Mouse (Mus musculus) macrophage (primary cell): Measurements from ENCODE around the gene Maneal. TPM values are rescaled to one million over a fixed set of nuclear protein-coding genes. Genes with fewer than 3 reads are reported as not detected.

Experiments used
- H3K27ac ChIP-seq: fragments of 350-480 bp; formaldehyde crosslinking; 2 replicates; pipeline ENCODE4 v1.9.0; 2021
- H3K36me3 ChIP-seq: fragments of 350-480 bp; formaldehyde crosslinking; 2 replicates; pipeline ENCODE4 v1.9.0; 2021; ENCODE audit errors: inconsistent target
- H3K4me3 ChIP-seq: fragments of 350-480 bp; formaldehyde crosslinking; 2 replicates; pipeline ENCODE4 v1.9.0; 2021; ENCODE audit errors: inconsistent target
- H3K79me2 ChIP-seq: fragments of 350-480 bp; formaldehyde crosslinking; 2 replicates; pipeline ENCODE4 v1.9.0; 2021; ENCODE audit errors: inconsistent target
- WGBS: methylation state at CpG from one replicate; pipeline ENCODE4 v1.1.7; 2026; ENCODE audit warnings: inconsistent platforms; ENCODE audit not compliant: missing documents; 5-methylcytosine and 5-hydroxymethylcytosine counted together
- polyA plus RNA-seq: library from polyadenylated mRNA; stranded (reverse); fragments of 250-400 nt; gene quantifications from 3 replicates; pipeline ENCODE4 v1.2.4, GENCODE M21; 2018; ENCODE audit warnings: inconsistent platforms
- total RNA-seq, 78 experiments: library from RNA; depleted of rRNA; stranded (reverse); fragments of 250-400 nt; gene quantifications; 1 replicate in 9 of 78; 2 replicates in 24 of 78; 3 replicates in 43 of 78; 4 replicates in 2 of 78; pipeline ENCODE4 v1.2.4; 2018; ENCODE audit warnings: inconsistent platforms in 56 of 78

Maneal gene
- not detected for total RNA-seq (2018; cell fraction: chromatin; rRNA removed)
- under 1 TPM in 14 of 26 experiments, not detected in 12; 0.03 to 0.35 (median 0.20) TPM for total RNA-seq (2018; cell fraction: cytosol; rRNA removed)
- total RNA-seq (2018; cell fraction: nucleus; rRNA removed): under 1 TPM in 8 of 26 experiments, not detected in 18; 0.24 to 0.64 (median 0.30) TPM
- polyA plus RNA-seq: 0.18 to 0.49 TPM (median 0.26 TPM) in 3 replicates

DNA sequence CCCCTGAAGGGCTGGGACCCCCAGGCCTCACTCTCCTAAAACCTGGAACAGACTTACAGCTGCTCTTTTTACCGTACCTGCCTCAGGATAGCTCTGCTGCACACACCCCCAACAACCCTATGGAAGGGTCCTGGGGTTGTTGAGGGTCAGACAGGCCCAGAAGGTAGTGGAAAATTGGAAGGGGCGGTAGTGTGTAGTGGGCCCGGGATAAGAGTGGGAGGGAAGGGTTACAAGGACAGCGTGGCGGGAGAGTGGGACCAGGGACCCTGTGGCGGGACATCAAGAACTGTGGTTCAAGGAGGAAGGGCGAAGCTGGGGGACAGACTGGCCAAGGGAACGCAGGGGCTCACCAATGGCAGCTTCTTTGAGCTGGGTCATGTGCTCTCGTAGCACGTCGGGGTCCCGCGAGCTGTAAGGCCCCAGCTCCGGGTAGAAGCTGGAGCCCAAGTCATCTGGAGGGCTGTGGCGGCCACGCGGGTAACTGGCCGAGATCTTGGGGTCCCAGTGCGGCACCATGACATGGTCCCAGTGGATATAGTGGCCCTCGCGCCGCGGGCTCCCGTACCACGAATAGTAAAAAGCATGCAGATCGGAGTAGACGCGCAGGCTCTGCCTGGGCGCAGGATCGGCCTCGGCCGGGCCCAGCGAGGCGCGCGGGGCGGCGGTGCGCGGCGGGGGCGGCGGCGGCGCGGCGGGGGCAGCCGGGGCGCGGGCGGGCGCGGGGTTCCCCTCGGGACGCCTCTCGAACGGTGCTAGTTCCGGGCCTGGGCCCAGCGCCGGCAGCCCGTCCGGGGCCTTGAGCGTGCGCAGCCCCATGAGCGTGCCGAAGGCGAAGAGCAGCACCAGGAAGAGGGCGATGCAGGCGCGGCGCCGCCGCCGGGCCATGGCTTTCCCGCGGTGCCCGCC, at the start of gene Maneal:
Maneal (minus strand) TSS at position 889 of the 906 bp plus-strand sequence.
- Histone ChIP-seq H3K79me2 (no peaks in the 10 kb centered on the region), H3K27ac (no peak within 1 kb of the TSS), H3K4me3 (no peak within 1 kb of the TSS), H3K36me3 (peaks cover under 1% of the 10 kb centered on the region; the same call in 1 of the 2 replicates)
- 11% methylated on average over 42 of the region's 77 CpGs for WGBS

DNA sequence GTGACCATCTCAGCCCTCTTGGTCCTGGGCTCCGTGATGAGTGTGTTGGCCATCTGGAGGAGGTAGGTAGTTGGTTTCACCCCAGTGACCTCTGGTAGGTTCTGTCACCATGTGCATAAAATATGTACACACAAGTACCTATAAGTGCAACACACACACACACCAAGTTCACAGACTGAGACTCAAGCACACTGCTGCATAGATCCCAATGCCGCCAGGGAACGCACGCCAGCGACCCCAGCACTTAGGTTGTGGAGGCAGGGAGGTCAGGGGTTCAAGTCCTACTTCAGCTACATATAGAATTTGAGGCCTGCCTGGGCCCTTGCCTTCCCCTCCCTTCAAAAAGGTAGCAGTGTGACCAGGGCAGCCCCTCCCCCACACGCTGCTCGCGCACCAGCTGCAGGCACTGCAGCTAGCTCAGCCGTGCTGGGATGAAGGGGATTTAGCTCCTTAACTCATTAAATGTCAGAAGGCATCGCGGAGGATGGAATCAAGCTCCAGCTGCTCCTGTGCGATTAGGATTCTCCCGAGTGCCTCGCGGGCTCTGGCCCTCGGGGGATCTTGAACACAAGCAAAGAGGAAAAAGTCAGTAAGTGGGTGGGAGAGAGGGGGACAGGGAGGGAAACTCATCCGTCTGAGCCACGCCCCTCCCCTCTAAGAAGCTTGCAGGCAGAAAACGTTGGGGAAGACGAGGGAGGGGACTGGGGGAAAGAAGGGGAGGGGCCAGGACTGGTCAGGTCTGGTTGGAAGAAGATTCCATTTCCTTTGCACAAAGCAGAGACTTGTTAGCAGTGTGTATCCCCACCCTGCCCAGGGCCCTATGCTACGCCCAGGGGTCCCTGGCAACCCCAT, 44.2 kb upstream of the Maneal start:
- Histone ChIP-seq H3K79me2 (no peaks in the 10 kb centered on the region), H3K4me3 (no peak overlapping the region), H3K36me3 (no peaks in the 10 kb centered on the region), H3K27ac (no peak overlapping the region)
- WGBS: 27% methylated on average over 21 of the region's 21 CpGs

DNA sequence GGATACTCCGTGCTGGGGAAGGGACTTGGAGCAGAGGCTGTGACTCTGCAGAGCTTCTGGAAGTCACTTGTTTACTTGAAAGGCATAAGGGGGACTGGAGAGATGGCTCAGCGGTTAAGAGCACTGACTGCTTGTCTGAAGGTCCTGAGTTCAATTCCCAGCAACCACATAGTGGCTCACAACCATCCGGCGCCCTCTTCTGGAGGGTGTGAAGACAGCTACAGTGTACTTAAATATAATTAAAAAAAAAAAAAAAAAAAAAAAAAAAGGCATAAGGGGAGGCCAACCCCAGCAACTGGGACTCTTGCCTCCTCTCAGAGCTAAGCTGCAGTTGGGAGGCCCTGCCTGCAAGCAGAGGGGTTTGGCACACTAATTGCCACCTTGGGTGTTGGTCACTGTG, 43.4 kb upstream of the Maneal start:
- WGBS: 56% methylated on average over 4 of the region's 4 CpGs
- no peak overlapping the region for H3K4me3 ChIP-seq
- no peaks in the 10 kb centered on the region for H3K36me3 ChIP-seq
- H3K79me2 ChIP-seq: no peaks in the 10 kb centered on the region
- H3K27ac ChIP-seq: no peak overlapping the region

DNA sequence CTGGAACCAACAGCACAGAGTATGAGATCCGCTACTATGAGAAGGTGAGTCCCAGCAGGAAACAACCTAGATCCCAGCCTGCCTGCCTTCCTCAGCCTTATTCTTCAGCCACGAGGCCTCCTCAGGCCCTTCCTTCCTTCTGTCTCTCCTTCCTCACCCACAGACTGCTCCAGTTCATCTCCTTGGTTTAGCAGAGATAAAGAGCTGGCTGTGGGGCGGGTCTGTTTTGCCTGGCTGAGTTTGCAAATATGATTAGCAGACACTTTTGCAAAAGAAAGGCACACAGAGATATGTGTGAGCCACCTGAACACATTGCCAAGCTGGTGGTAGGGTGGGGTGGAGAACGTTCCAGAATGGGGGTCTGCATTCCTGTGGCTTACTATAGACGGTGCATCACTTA, 37.9 kb upstream of the Maneal start:
- no peaks in the 10 kb centered on the region for H3K36me3 ChIP-seq
- no peak overlapping the region for H3K27ac ChIP-seq
- 70% methylated on average over 5 of the region's 5 CpGs for WGBS
- H3K79me2 ChIP-seq: no peaks in the 10 kb centered on the region
- H3K4me3 ChIP-seq: no peak overlapping the region

DNA sequence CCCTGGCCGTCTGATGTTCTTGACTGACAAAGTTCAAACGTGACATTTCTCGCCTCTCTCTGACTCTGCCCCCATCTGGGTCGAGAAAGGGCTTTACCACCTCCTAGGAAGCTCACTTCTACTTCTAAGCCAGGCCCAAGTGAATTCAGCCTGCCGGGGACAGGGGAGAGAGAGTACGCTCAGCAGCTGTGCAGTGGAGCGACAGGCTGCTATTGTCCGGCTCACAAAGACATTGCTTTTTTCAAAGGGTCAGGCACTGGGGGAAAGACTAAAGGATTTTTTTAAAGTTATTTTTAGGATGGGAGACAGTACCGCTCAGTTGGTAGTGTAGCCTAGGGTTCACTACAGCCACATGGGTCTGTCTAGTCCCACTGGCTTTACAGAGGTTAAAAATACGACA, 36.5 kb upstream of the Maneal start:
- WGBS: 78% methylated on average over 10 of the region's 10 CpGs
- Histone ChIP-seq H3K79me2 (no peaks in the 10 kb centered on the region), H3K4me3 (no peak overlapping the region), H3K27ac (no peak overlapping the region), H3K36me3 (no peaks in the 10 kb centered on the region)

DNA sequence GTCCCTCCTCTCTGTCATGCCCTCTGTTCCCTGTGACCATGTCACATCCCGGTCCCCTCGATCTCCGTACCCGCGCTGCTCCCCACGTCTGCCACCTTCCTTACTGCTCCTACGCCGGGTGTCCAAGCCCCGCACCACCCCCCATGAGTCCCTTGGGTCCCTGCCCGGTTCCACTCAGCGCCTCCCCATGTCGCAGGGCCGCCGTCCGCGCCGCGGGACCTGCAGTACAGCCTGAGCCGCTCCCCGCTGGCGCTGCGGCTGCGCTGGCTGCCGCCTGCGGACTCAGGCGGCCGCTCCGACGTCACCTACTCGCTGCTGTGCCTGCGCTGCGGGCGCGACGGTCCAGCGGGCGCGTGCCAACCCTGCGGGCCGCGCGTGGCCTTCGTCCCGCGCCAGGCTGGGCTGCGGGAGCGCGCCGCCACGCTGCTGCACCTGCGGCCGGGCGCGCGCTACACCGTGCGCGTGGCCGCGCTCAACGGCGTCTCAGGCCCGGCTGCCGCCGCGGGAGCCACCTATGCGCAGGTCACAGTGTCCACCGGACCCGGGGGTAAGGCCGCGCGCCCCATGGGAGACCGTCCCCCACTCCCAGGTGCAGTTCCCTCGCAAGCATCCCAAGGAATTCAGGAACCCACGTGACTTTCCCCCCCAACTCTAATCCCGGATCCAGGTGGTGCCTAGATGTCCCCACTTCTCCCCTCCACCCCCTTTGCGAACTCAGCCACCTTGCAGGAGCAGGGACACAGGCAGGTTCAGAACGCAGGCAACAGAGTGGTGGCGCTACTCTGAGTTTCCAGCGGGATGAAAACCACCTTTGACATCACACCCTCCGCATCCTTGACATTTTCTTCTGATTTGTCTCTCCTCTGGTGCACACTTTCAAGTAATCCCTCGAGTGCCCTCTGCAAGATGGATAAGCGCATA, 32.8 kb upstream of the Maneal start:
- H3K36me3 ChIP-seq: no peaks in the 10 kb centered on the region
- no peaks in the 10 kb centered on the region for H3K79me2 ChIP-seq
- H3K4me3 ChIP-seq: no peak overlapping the region
- WGBS: 3% methylated on average over 76 of the region's 83 CpGs
- H3K27ac ChIP-seq: no peak overlapping the region

DNA sequence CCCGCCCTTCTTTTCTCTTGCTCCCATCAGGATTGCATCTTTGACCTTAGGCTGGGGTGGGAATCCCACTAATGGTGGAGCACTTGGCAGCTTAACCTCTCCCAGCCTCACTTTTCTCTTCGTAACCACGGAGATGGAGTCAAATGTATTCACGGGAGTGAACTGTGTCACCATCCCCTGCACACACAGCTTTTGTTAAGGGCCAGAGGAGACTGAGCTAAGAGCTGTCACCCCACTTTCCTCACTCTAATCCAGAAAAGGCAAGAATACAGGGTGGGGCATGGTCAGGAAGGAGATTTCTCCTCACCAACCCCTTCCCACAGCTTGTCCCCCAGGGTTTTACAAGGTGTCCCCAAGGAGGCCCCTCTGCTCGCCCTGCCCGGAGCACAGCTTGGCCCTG, 31.8 kb upstream of the Maneal start:
- 57% methylated on average over 6 of the region's 6 CpGs for WGBS
- Histone ChIP-seq H3K79me2 (no peaks in the 10 kb centered on the region), H3K36me3 (no peaks in the 10 kb centered on the region), H3K4me3 (no peak overlapping the region), H3K27ac (no peak overlapping the region)

DNA sequence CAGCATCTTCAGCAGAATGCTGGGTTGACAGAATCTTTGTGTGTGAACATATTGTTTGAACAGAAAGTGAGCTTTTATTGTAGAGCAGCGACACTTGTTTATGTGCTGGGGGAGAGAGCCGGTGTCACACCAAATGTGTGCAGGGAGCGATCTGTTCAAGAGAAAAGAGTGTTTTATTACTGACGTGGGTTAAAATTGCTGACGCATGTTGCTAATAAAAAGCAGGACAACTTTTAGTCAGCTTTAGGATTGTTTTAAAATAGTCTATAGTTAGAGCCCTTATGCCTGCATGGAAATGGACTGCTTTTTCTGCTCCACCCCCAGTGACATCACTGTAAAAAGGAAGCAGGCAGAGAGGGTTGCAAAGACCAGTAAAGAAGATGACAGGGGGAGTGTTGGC, 28.9 kb upstream of the Maneal start:
- Histone ChIP-seq H3K4me3 (no peak overlapping the region), H3K79me2 (no peaks in the 10 kb centered on the region), H3K27ac (no peak overlapping the region), H3K36me3 (no peaks in the 10 kb centered on the region)
- 74% methylated on average over 5 of the region's 5 CpGs for WGBS

DNA sequence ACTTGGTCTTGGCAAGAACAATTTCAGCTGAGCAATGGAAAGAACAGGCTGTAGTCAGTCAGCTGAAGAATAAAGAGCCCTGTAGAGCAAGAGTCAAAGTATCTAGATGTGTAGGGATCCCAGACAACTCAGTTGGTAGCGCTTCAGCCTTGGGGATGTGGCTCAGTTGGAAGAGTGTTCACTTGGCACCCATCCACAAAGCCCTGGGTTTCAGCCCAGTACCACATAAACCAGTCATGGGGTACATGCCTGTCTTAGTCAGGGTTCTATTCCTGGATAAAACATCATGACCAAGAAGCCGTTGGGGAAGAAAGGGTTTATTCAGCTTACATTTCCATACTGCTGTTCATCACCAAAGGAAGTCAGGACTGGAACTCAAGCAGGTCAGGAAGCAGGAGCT, 28.0 kb upstream of the Maneal start:
- Histone ChIP-seq H3K79me2 (no peaks in the 10 kb centered on the region), H3K27ac (no peak overlapping the region), H3K4me3 (no peak overlapping the region), H3K36me3 (no peaks in the 10 kb centered on the region)
- 97% methylated on average over 2 of the region's 2 CpGs for WGBS

DNA sequence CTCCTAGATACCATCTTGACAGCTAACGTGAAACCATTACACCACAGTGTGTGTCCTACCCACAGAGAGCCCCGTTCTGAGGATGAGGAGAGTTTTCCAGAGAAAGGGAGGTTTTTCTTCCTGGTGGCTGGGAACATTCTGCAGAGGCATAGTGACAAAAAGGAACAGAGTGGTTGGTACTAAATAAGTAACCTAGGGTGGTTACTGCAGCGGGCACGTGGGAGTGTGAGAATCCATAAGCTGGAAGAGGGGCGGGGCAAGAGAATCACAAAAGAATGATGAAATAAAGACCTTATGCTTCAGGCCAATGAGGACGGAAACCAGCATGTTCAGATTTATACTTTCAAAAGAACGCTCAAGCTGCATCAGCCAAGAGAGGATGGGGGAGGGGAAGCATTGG, 26.7 kb upstream of the Maneal start:
- no peaks in the 10 kb centered on the region for H3K36me3 ChIP-seq

DNA sequence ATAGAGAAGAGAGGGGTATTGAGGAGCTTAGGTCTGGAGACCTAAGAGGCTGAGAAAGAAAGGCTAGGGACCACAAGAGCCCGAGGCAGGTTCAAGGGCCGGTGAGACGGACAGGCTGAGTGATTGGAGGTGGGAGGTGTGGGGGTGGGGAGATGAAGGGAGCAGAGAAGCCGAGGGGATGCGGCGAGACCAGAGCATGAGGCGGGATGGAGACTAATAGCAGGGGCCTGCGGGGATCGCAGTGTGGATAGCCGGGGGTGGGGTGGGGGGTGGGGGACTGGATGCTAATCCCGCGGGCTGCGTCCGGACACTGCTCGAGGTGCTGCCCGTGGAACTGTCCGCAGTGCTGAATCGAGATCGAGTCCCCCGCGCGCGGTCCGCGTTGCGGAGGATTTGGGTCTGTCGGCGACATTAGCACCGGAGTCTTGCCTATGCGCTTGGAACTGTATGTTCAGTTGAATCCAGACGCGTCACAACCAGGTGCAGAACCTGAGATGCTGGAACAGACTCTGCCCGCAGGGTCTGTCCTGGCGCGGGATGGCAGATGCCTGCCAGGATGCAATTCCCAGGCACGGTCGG, 20.3 kb upstream of the Maneal start:
- H3K27ac ChIP-seq: no peak overlapping the region
- 5% methylated on average over 37 of the region's 37 CpGs for WGBS
- H3K36me3 ChIP-seq: no peaks in the 10 kb centered on the region
- H3K79me2 ChIP-seq: no peaks in the 10 kb centered on the region
- H3K4me3 ChIP-seq: no peak overlapping the region

More for the DNA sequence above, 26.7 kb upstream of the Maneal start:
- 81% methylated on average over 7 of the region's 7 CpGs for WGBS
- Histone ChIP-seq H3K4me3 (no peak overlapping the region), H3K27ac (no peak overlapping the region), H3K79me2 (no peaks in the 10 kb centered on the region)

DNA sequence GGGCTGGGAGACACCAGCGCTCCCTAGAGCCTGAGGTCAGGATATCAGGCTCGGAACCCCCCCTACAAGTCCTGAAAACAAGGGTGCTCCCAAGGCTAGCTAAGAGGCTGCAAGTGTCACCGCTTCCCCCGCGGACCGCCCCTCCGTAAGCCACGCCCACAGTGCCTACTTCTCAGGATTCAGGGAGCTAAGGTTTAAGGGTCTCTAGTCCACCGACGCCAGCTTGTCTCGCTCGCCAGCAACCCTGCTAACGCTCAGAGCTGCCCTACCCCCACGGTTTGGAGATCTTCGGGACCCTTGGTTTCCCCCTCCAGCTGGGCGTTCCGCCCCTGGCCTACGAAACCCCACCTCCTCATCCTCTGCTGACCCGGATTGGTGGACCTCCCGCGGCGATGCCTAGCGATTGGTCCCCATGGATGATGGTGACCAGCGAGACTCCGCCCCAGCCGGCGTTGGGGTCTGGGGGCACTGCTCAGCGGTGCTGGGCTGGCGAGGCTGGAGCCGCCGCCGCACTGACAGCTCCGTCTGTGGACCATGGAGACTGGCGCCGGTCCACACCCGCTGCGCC, 19.5 kb upstream of the Maneal start:
- no peak overlapping the region for H3K4me3 ChIP-seq
- no peaks in the 10 kb centered on the region for H3K79me2 ChIP-seq
- H3K27ac ChIP-seq: no peak overlapping the region
- H3K36me3 ChIP-seq: no peaks in the 10 kb centered on the region
- WGBS: 5% methylated on average over 37 of the region's 37 CpGs

DNA sequence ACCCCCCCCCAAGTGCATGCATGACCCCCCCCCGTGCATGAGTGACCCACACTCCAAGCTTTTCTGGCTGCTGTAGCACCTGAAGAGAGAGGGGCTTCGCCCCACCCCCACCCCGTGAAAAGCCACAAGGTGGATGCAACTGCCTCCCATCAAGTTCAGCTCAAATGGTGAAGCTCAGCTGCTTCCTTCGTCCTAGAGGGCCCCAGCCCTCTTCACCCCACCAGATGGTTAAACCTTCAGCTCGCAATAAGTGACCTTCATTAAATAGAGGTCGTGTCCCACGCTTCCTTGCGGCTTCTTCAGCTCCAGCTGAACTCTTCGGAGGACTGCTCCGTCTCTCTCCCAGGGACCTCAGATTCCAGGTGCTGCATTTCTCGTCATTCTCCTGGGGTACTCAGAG, 18.6 kb upstream of the Maneal start, which contains the start of gene Epha10:
Epha10 (plus strand) TSS at position 301 of the 400 bp plus-strand sequence.
- Histone ChIP-seq H3K4me3 (no peak within 1 kb of the TSS), H3K36me3 (no peaks in the 10 kb centered on the region), H3K79me2 (no peaks in the 10 kb centered on the region), H3K27ac (no peak within 1 kb of the TSS)
- WGBS: 7% methylated on average over 11 of the region's 11 CpGs
